Mouse (Mus musculus): ENCODE measurements around the gene Dlx5.

DNA sequence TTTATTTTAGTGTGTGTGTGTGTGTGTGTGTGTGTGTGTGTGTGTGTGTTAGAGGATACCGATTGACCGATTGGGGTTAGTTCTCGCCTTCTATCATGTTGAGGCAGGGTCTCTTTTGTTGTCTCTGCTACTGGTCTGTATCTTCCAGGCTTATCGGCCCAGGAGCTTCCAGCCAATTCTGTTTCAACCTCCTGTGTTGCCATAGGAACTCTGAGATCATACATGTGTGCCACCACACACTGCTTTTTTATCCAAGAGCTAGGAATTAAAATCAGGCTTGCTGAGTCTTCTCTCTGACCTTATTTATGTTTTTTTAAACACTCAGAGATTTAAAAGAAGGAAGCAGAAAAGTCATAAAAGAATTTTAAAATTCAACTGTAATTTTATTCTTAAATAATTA is 49.6 kb upstream of the Dlx5 start:
- TF ChIP-seq POLR2A (IDR thresholded peaks at IDR 0.05; ENCODE audit: borderline replicate concordance, insufficient read depth, low read length) (no peak), CTCF (IDR thresholded peaks at IDR 0.05; ENCODE audit: borderline replicate concordance, insufficient read depth, low read depth, low read length) (no peak)

Measured in cerebellum, adult 2 months (tissue).